ENCODE assay signal across 8 mouse cellular contexts in the genomic region with DNA sequence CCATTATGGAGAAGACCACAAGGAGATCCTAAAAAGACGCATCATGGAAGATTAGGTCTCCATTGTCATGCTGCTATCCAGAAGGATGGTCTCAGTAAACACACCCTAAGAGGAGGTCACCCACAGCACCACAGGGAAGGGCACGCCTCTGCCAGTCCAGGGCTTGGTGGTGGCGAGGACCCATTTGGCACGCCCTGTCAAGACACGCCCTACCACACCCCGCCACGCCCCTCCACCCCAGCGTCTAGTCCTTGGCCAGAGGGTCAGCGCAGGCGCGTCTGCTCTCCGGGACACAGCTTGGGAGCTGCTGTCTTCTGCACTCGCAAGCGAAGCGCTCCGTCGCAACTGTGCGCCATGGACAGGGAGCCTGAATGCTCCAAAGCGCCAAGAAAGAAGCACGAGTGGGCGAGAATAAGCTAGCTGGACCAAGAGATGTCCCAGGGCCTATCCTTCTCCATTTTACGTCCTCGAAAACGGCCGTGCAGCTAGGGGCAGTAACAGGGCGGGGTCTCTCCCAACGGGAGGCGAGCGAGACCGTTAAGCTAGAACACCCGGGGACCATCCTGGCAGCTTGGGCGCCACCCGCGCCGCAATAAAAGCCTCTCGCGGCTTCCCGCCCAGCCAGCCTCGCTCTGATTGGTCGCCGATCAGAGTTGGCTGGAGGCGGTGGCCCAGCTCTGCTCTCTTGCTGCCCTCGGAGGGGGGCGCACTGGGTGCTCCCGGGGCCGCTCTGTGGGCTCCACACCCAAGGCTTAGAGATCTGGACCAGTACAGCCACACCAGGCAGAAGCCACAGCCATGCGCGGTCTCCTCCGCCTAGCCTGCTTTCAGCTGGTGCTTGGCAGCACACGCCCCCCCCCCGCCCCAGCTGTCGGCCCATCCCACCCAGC. TPM values are rescaled to one million over a fixed set of nuclear protein-coding genes. Genes with fewer than 3 reads are reported as not detected.
DNase-seq lines count a peak whose midpoint lies in the region; ATAC-seq and TF ChIP-seq lines count a peak whose summit lies in the region.

No protein-coding gene starts in this region.

- peak; percentile 26 for DNase-seq in c-Kit-positive CD71-negative TER-119-negative erythroid progenitor cells, embryonic 14.5 days (ENCODE audit: low read depth)
- DNase-seq in forebrain, embryonic 14.5 days (ENCODE audit: low spot score): peak; percentile 87
- DNase-seq in heart, postnatal 14 days: peak; percentile 52 to 58
- peak; percentile 75 to 82 for DNase-seq in layer of hippocampus, adult 2 months (ENCODE audit: low spot score in 2 of 2)
- DNase-seq in lung, adult 2 months: peak; percentile 3
- DNase-seq in ovary, postnatal 36 days (ENCODE audit: low spot score): peak; percentile 57
- peak; percentile 44 for DNase-seq in urinary bladder, postnatal 14 days (ENCODE audit: low spot score)

- no peak for TF ChIP-seq CTCF in ES-Bruce4 (IDR thresholded peaks at IDR 0.05; ENCODE audit: low read depth, low read length)
- no peak for TF ChIP-seq CTCF in layer of hippocampus, adult 2 months (conservative IDR thresholded peaks at IDR 0.05)
- no peak for TF ChIP-seq CTCF in lung, adult 2 months (IDR thresholded peaks at IDR 0.05; ENCODE audit: insufficient read depth, low read length)

- peak; percentile 93 for TF ChIP-seq EP300 in ES-Bruce4 (IDR thresholded peaks at IDR 0.05; ENCODE audit: insufficient read depth, low read depth, low read length)

- no peak overlapping the region for H3K27ac ChIP-seq in ES-Bruce4 (ENCODE audit: insufficient read depth, low read length)
- H3K27ac ChIP-seq in forebrain, embryonic 14.5 days (ENCODE audit: low read depth, low read length): peak overlapping the region; percentile 94
- H3K27ac ChIP-seq in layer of hippocampus, adult 2 months: peak overlapping the region; percentile 97

- peaks cover 2% of the 10 kb centered on the region; the same call in 1 of the 2 replicates for H3K27me3 ChIP-seq in ES-Bruce4 (ENCODE audit: control insufficient read depth, insufficient read depth, low read length, poor library complexity, severe bottlenecking)
- no peaks in the 10 kb centered on the region for H3K27me3 ChIP-seq in forebrain, embryonic 14.5 days (replicated peaks; ENCODE audit: control insufficient read depth, insufficient read depth, low read length)

- peak overlapping the region; percentile 23; the same call in 1 of the 2 replicates for H3K9ac ChIP-seq in ES-Bruce4 (ENCODE audit: low read depth, poor library complexity, severe bottlenecking)
- H3K9ac ChIP-seq in forebrain, embryonic 14.5 days (ENCODE audit: low read length): peak overlapping the region; percentile 85

- intact Hi-C loops in heart, postnatal 14 days (cut with DNase I): no loop called here

- H3K36me3 ChIP-seq in ES-Bruce4 (ENCODE audit: control insufficient read depth, insufficient read depth, low read length, poor library complexity, severe bottlenecking): no peaks in the 10 kb centered on the region
- no peaks in the 10 kb centered on the region for H3K36me3 ChIP-seq in forebrain, embryonic 14.5 days (ENCODE audit: control insufficient read depth, insufficient read depth, low read length)

- peak overlapping the region; percentile 71 for H3K4me2 ChIP-seq in forebrain, embryonic 14.5 days (ENCODE audit: low read length)

- H3K4me3 ChIP-seq in ES-Bruce4 (ENCODE audit: low read depth, low read length): peak overlapping the region; percentile 87
- peak overlapping the region; percentile 63 for H3K4me3 ChIP-seq in forebrain, embryonic 14.5 days (ENCODE audit: low read depth, low read length)
- peak overlapping the region; percentile 97 for H3K4me3 ChIP-seq in layer of hippocampus, adult 2 months
- H3K4me3 ChIP-seq in lung, adult 2 months (replicated peaks; ENCODE audit: extremely low read depth, low read depth, low read length): no peak overlapping the region

- no peaks in the 10 kb centered on the region for H3K4me1 ChIP-seq in ES-Bruce4 (ENCODE audit: control insufficient read depth, insufficient read depth, low read length)
- H3K4me1 ChIP-seq in forebrain, embryonic 14.5 days (ENCODE audit: control insufficient read depth, insufficient read depth, low read length): peaks cover 33% of the 10 kb centered on the region
- no peaks in the 10 kb centered on the region for H3K4me1 ChIP-seq in lung, adult 2 months (ENCODE audit: control insufficient read depth, insufficient read depth, low read length)

- no peaks in the 10 kb centered on the region for H3K9me3 ChIP-seq in ES-Bruce4 (replicated peaks; ENCODE audit: control insufficient read depth, insufficient read depth, low read length, poor library complexity, severe bottlenecking)
- H3K9me3 ChIP-seq in forebrain, embryonic 14.5 days (replicated peaks; ENCODE audit: control insufficient read depth, low read length): no peaks in the 10 kb centered on the region

- peak; percentile 72 for ATAC-seq in forebrain, embryonic 14.5 days

- no peak for TF ChIP-seq POLR2A in ES-Bruce4 (IDR thresholded peaks at IDR 0.05; ENCODE audit: insufficient read depth, low read length)
- no peak for TF ChIP-seq POLR2A in lung, adult 2 months (IDR thresholded peaks at IDR 0.05; ENCODE audit: borderline replicate concordance, extremely low read depth, low read depth, low read length)

- under 1% methylated on average over 50 of the region's 52 CpGs for WGBS in forebrain, embryonic 14.5 days
- 1% methylated on average over 52 of the region's 52 CpGs for WGBS in lung, adult 2 months

RNA-seq across cellular contexts. Expression of a gene that starts 1.9 kb away (rescaled TPM):
- 6.4 and 7.2 TPM in 2 replicates for polyA plus RNA-seq in ES-Bruce4 (2011; ENCODE audit: insufficient read depth, insufficient read length, low read depth, missing spikeins)
- polyA plus RNA-seq in forebrain, embryonic 14.5 days (2014; fragmentation: Nextera tagmentation; extraction: Ambion mirVana): 163 and 219 TPM in 2 replicates
- 10 to 100 TPM; 15.0 to 15.2 TPM for total RNA-seq in heart, postnatal 14 days (2021)
- 100 to 1,000 TPM; 303 to 307 TPM for total RNA-seq in layer of hippocampus, adult 2 months (2021)
- 0.69 and 1.5 TPM in 2 replicates for polyA plus RNA-seq in lung, adult 2 months (2012; rRNA removed)

Comparison
In these comparisons a context has a peak if more than half of its experiments do, and no peak if none do; other contexts are left out.
1. DNase-seq: peak in every context shown above with its lines; median percentile 87 in forebrain, embryonic 14.5 days; 78 in layer of hippocampus, adult 2 months; 57 in ovary, postnatal 36 days; 55 in heart, postnatal 14 days; 44 in urinary bladder, postnatal 14 days; 26 in c-Kit-positive CD71-negative TER-119-negative erythroid progenitor cells, embryonic 14.5 days; 3 in lung, adult 2 months.
2. RNA of a gene that starts 1.9 kb away (polyA plus RNA-seq): 163 to 219 TPM in forebrain, embryonic 14.5 days; 6.4 to 7.2 TPM in ES-Bruce4 and 0.69 to 1.5 TPM in lung, adult 2 months; every median in the first group is over 10 times any median in the second.